Mouse (Mus musculus) left cerebral cortex, postnatal 4 days (tissue): Measurements from ENCODE around the gene Gtf2f1. TPM values are rescaled to one million over a fixed set of nuclear protein-coding genes. Genes with fewer than 3 reads are reported as not detected.
A peak's percentile ranks its signal among the peaks of the same experiment; 100 is the strongest.

Source experiments
- DNase-seq: peaks from one replicate; pipeline ENCODE4 v3.0.0-alpha.2; 2022
- intact Hi-C: fragments of 180-260 bp; cut with DNase I; formaldehyde crosslinking; loops from one replicate; pipeline ENCODE4 v1.15.1; 2025
- total RNA-seq, 2 experiments: library from RNA; stranded (reverse); gene quantifications; 2 replicates each; pipeline ENCODE4 v1.2.3; 2021

Gene Gtf2f1
- total RNA-seq, 2 experiments from 2014 or later, result 50.8 to 51.0 TPM

GRCm38 (mm10) chr17:57007137-57007905 is 3.8 kb downstream of the Gtf2f1 start:
- intact Hi-C loops, result no loop called here
- DNase-seq, result no peak

DNA sequence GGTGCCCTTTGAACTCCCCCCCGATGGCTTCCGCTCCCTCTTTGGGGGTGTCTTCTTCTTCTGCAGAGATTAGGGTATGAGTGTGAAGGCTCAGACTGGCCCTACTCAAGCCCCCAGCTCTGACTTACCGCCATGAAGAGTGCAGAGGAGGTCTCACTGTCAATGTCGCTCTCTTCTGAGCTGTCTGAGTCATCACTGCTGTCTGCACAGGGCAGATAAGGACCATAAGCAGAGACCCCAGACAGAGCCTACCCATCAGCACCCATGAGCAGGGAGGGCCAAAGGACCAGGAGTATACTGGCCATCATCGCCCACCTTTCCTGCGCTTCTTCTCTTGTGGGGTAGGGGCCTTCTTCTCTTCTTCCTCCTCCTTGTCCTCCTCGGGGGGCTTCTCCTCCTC is 7.1 kb downstream of the Gtf2f1 start:
- no peak for DNase-seq
- intact Hi-C loops, result no loop called here

DNA sequence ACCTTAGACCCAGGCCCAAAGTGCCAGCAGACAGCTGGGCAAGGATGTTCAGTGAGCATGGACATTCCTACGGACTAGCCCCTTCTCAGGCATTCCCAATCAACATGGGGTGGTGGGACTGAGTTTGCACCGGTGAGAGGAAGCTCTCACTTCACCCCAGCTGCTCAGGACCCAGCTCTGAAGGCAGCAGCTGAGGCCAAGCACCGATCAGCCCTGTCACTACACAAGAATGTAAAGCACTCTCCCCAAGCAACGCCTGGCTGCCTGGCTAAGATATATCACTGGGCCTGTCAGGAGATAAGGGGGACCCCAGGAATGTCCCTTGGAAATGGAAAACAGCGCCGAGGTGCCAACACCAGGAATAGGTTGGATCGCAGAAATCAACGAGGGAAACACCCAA is 9.9 kb downstream of the Gtf2f1 start:
- intact Hi-C loops, result no loop called here
- DNase-seq, result no peak

- intact Hi-C loops, result no loop called here
- no peak for DNase-seq
Observed at GRCm38 (mm10) chr17:56999968-57000609, 11.0 kb downstream of the Gtf2f1 start, which contains the start of gene Pspn. Pspn (minus strand) TSS chr17:57000018.

- DNase-seq, result no peak
Observed at GRCm38 (mm10) chr17:56999414-56999813, 11.7 kb downstream of the Gtf2f1 start.

DNA sequence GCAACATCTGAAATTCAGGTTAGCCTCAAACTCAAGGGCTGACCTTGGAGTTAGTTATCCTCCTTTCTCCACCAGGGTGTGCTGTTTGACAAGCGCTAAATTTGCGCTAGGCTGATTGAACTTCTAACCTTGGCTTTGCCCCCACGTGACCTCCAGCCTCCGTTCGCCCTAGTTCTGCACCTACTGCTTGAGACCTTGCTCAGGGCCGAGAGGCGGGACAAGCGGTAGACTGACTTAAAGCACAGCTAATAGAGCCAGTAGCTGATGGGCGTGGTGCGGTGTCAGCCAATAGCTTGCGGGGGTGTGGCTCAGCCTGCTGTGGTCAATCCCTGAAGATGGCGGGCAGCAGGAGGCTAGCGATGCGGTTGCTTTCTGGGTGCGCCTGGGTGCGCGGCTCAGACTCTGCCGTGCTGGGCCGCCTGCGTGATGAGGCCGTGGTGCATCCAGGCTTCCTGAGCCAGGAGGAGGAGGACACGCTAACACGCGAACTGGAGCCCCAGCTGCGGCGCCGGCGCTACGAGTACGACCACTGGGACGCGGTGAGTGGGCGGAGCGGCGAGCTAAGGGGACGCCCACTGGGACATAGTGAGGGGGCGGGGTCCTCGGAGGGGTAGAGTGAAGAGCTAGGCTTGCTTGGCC is 13.9 kb downstream of the Gtf2f1 start, which contains the start of gene Alkbh7:
TSS of gene Alkbh7 (plus strand) at position 311 of the 639 bp plus-strand sequence.
- intact Hi-C loops, result no loop called here
- DNase-seq, result peak; percentile 93

More at GRCm38 (mm10) chr17:56999414-56999813, 11.7 kb downstream of the Gtf2f1 start:
- intact Hi-C loops, result no loop called here

- no peak for DNase-seq
- intact Hi-C loops, result no loop called here
Observed at GRCm38 (mm10) chr17:56996506-56996905, 14.6 kb downstream of the Gtf2f1 start.

DNA sequence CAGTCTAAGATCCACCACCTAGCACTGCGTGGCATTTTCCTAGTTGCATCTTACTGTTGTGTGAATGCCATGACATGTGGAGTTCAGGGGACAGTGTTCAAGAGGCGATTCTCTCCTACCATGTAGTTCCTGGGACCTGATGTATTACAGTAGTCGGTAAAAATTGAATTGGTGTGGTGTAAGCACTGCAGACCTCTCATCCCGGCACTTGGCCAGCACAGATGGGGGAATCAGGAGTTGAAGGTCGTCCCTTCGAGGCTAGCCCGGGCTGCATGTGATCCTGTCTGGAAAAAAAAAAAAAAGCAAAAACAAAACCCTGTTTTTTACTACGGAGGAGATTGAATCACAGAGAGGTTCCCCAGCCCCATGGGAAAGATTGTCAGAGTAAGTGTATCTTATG is 16.0 kb downstream of the Gtf2f1 start:
- DNase-seq, result no peak
- intact Hi-C loops, result no loop called here

DNA sequence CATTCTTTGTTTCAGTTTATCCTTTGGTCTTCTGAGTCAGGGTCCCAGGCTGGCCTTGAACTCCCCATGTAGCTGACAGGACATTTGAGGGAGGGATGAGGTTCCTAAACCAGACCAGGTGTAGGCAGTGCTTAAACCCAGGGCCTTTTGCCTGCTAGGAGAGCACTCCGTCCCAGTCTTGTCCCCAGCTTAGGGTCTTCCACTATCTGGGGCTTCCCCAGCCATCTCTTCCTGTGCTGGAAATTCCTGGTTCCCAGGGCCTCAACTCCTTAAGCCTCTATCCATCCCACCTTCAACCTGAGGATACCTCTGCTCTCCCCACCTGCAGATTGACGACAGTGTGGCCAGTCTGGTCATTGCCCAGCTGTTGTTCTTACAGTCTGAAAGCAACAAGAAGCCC is 20.1 kb downstream of the Gtf2f1 start:
- DNase-seq, result no peak
- intact Hi-C loops, result no loop called here

GRCm38 (mm10) chr17:56990115-56990746 is 20.9 kb downstream of the Gtf2f1 start, which contains the start of gene Clpp:
Clpp (plus strand) TSS chr17:56990305.
- DNase-seq, result peak; percentile 94
- intact Hi-C loops, result no loop called here

- intact Hi-C loops, result no loop called here
- peak; percentile 80 for DNase-seq
Observed at GRCm38 (mm10) chr17:56989467-56990114, 21.5 kb downstream of the Gtf2f1 start.

- intact Hi-C loops, result no loop called here
Observed at GRCm38 (mm10) chr17:56988921-56989430, 22.1 kb downstream of the Gtf2f1 start.

GRCm38 (mm10) chr17:56988441-56988840 is 22.6 kb downstream of the Gtf2f1 start:
- intact Hi-C loops, result no loop called here
- DNase-seq, result no peak

More at GRCm38 (mm10) chr17:56988921-56989430, 22.1 kb downstream of the Gtf2f1 start:
- no peak for DNase-seq

- intact Hi-C loops, result no loop called here
- no peak for DNase-seq
Observed at GRCm38 (mm10) chr17:56986105-56986805, 24.8 kb downstream of the Gtf2f1 start.

DNA sequence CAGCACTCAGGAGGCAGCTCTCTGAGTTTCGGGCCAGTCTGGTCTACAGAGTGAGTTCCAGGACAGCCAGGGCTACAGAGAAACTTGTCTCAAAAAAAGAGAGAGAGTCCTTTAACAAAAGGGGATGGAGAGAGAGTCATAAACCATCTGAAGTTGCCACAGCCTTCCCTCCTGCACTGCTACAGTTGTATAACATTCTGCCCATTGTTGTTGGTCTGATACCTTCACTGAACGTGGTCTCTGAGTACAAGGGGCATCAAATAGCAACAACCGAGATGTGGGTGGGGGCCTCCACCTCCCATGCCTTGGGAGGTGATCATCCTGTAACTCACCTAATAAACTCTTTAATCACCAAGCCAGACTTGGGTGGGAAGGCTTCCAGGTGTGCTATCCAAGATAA is 25.4 kb downstream of the Gtf2f1 start:
- intact Hi-C loops, result no loop called here
- no peak for DNase-seq

GRCm38 (mm10) chr17:56984886-56985285 is 26.2 kb downstream of the Gtf2f1 start:
- intact Hi-C loops, result no loop called here
- no peak for DNase-seq

GRCm38 (mm10) chr17:56982013-56982412 is 29.1 kb downstream of the Gtf2f1 start, which contains the start of gene Acer1:
Acer1 (minus strand) TSS chr17:56982126.
- intact Hi-C loops, result no loop called here
- no peak for DNase-seq

DNA sequence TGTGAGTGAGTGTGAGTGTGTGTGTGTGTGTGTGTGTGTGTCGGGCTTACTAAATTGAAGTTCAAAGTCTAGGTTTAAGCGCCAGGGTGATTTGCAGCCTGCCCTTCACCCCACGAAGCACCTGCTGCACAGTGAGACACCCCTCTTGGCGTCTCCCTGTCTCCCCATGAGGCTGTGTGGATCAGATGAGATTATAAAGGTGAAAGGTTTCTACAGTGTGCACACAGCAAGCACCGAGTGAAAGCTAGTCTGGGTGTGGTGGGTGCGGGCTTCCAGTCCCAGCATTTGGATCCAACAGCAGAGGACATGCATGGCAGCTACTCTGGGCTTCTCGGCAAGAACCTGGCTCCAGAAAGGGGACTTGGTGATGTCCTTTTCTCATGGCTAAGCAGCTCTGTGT is 30.0 kb downstream of the Gtf2f1 start:
- intact Hi-C loops, result no loop called here
- DNase-seq, result no peak

DNA sequence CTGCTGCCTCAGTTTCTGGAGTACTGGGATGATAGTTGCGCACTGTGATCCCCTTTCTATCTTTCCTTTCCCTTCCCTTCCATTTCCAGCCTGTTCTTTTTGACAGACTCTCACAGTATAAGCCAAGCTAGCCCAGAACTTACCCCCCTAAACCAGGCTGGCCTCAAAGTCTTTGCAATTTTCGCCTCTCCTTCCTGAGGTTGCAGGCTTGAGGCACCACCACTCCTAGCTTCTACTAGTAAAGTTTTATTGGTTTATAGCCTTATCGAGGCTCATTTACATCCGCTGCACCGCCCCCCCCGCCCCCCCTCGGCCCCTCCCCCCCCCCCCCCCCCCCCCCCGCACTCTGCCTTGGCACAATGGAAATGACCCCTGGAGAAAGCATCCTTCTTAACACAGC is 31.6 kb downstream of the Gtf2f1 start:
- intact Hi-C loops, result no loop called here
- DNase-seq, result no peak
